Mouse (Mus musculus) MEL-GATA-1-ER (cell line): ENCODE measurements around the gene Mab21l2.

Experiments used
- DNase-seq: peaks from one replicate; pipeline ENCODE4 v3.0.0-alpha.2; 2012; ENCODE audit warnings: low read depth; ENCODE audit errors: extremely low read depth

Gene Mab21l2

GRCm38 (mm10) chr3:86548091-86549015 is at the start of gene Mab21l2:
Mab21l2 (minus strand) TSS chr3:86548629.
- DNase-seq, result no peak

GRCm38 (mm10) chr3:86575312-86575711 is 26.9 kb upstream of the Mab21l2 start:
- DNase-seq, result no peak

- no peak for DNase-seq
Measured at GRCm38 (mm10) chr3:86572519-86573244, 24.3 kb upstream of the Mab21l2 start.

GRCm38 (mm10) chr3:86571518-86571917 is 23.1 kb upstream of the Mab21l2 start:
- no peak for DNase-seq

GRCm38 (mm10) chr3:86567312-86567711 is 18.9 kb upstream of the Mab21l2 start:
- peak; percentile 74 for DNase-seq

- no peak for DNase-seq
Measured at GRCm38 (mm10) chr3:86561396-86561795, 13.0 kb upstream of the Mab21l2 start.

GRCm38 (mm10) chr3:86561023-86561344 is 12.6 kb upstream of the Mab21l2 start:
- DNase-seq, result no peak

- DNase-seq, result no peak
Measured at GRCm38 (mm10) chr3:86560281-86561022, 12.0 kb upstream of the Mab21l2 start.

GRCm38 (mm10) chr3:86559635-86560034 is 11.2 kb upstream of the Mab21l2 start:
- no peak for DNase-seq

- no peak for DNase-seq
Measured at GRCm38 (mm10) chr3:86558976-86559375, 10.5 kb upstream of the Mab21l2 start.

- DNase-seq, result no peak
Measured at GRCm38 (mm10) chr3:86552170-86552569, 3.7 kb upstream of the Mab21l2 start.

GRCm38 (mm10) chr3:86551011-86551728 is 2.7 kb upstream of the Mab21l2 start:
- DNase-seq, result no peak

- DNase-seq, result no peak
Measured at GRCm38 (mm10) chr3:86550301-86551010, 2.0 kb upstream of the Mab21l2 start.

- no peak for DNase-seq
Measured at GRCm38 (mm10) chr3:86547251-86547791, 1.1 kb downstream of the Mab21l2 start.

- DNase-seq, result no peak
Measured at GRCm38 (mm10) chr3:86546471-86547250, 1.8 kb downstream of the Mab21l2 start.

GRCm38 (mm10) chr3:86545945-86546344 is 2.5 kb downstream of the Mab21l2 start:
- DNase-seq, result no peak

GRCm38 (mm10) chr3:86544785-86545184 is 3.6 kb downstream of the Mab21l2 start:
- no peak for DNase-seq

GRCm38 (mm10) chr3:86541863-86542397 is 6.5 kb downstream of the Mab21l2 start:
- DNase-seq, result no peak

- no peak for DNase-seq
Measured at GRCm38 (mm10) chr3:86541074-86541614, 7.3 kb downstream of the Mab21l2 start.
